Mouse (Mus musculus) heart, embryonic 13.5 days (tissue): ENCODE data around the gene Ccdc182. TPM values are rescaled to one million over a fixed set of nuclear protein-coding genes. Genes with fewer than 3 reads are reported as not detected.

Experiments
- ATAC-seq: fragments of 200-750 bp; cut with Nextera tagmentation; 2 replicates; pipeline ENCODE4 v1.8.0; 2017; ENCODE audit warnings: moderate TSS enrichment; ENCODE audit not compliant: insufficient number of reproducible peaks, low FRiP score, low TSS enrichment; ENCODE audit errors: extremely low read depth
- H3K27ac ChIP-seq: fragments of 300-500 bp; sonication (generic); replicated peaks from 2 replicates; pipeline ENCODE4 v1.5.1; 2015; ENCODE audit warnings: moderate library complexity, mild to moderate bottlenecking, inconsistent platforms
- H3K27me3 ChIP-seq: fragments of 300-500 bp; sonication (generic); replicated peaks from 2 replicates; pipeline ENCODE4 v1.6.1; 2015; ENCODE audit warnings: mild to moderate bottlenecking, inconsistent platforms
- H3K36me3 ChIP-seq: fragments of 300-500 bp; sonication (generic); 2 replicates; pipeline ENCODE4 v1.6.1; 2015; ENCODE audit warnings: mild to moderate bottlenecking, inconsistent platforms
- H3K4me1 ChIP-seq: fragments of 300-500 bp; sonication (generic); 2 replicates; pipeline ENCODE4 v1.6.1; 2015; ENCODE audit warnings: inconsistent platforms
- H3K4me2 ChIP-seq: fragments of 300-500 bp; sonication (generic); 2 replicates; pipeline ENCODE4 v1.6.1; 2015; ENCODE audit warnings: inconsistent platforms, mild to moderate bottlenecking, moderate library complexity
- H3K4me3 ChIP-seq: fragments of 300-500 bp; sonication (generic); 2 replicates; pipeline ENCODE4 v1.5.1; 2015; ENCODE audit warnings: moderate library complexity, mild to moderate bottlenecking, inconsistent platforms
- H3K9ac ChIP-seq: fragments of 300-500 bp; sonication (generic); 2 replicates; pipeline ENCODE4 v1.6.1; 2015; ENCODE audit warnings: inconsistent platforms, mild to moderate bottlenecking, moderate library complexity
- H3K9me3 ChIP-seq: fragments of 300-500 bp; sonication (generic); 2 replicates; pipeline ENCODE4 v1.6.1; 2016; ENCODE audit warnings: inconsistent platforms
- WGBS: fragments of 180-500 bp; shearing (Covaris S2); methylation state at CpG from one replicate; pipeline ENCODE4 v1.1.7; 2015; ENCODE audit warnings: mixed read lengths; 5-methylcytosine and 5-hydroxymethylcytosine counted together
- polyA plus RNA-seq: library from polyadenylated mRNA; unstranded; fragments of >200 nt; fragmentation: Nextera tagmentation; extraction: Ambion mirVana; gene quantifications from 2 replicates; pipeline ENCODE4 v1.2.1, GENCODE M21; 2015

The Ccdc182 gene
- polyA plus RNA-seq: 0.11 TPM in 1 of 2 replicates, not detected in the other

DNA sequence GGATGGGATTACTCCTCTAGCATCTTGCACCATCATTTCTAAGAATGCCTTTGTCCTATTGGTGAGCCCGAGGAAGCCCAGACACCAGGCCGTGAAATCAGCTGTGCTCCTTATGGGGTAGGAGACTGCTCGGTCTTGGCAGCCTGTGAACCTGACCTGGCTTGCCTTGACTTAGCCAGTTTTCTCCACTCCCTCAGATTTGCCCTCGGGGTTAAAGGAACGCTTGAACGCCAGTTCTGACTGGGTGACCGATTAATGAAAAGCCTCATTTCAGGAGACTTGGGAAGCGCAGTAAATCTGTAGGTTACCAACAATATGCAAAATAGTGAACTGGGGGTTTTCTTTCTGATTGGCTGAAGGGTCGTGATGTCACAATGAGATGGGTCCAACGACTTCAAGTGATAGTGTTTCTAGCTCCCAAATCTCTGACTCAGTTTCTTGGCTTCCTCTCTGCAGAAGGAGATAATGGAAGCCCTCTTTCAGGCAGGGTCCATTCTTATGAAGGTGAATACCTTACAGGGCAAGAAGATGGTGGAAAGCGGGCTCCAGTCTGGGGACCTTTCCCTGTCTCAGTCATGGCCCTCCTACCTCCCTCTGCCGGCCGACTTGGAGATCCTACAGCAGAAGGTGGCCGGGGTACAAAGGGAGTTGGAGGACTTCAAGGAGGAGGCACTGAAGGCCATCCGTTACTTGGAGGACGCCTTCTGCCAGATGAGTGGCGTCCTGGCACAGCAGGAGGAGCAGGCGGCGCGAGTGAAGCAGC, at the start of gene Ccdc182:
Ccdc182 (plus strand) TSS at position 428 of the 763 bp plus-strand sequence.
- no peak for ATAC-seq
- H3K4me3 ChIP-seq: peak within 1 kb of the TSS; percentile 29
- H3K27ac ChIP-seq: no peak within 1 kb of the TSS
- peak within 1 kb of the TSS; percentile 58 for H3K4me2 ChIP-seq
- peaks cover 9% of the 10 kb centered on the region for H3K27me3 ChIP-seq
- H3K9ac ChIP-seq: peak within 1 kb of the TSS; percentile 62
- WGBS: 45% methylated on average over 20 of the region's 20 CpGs
- no peaks in the 10 kb centered on the region for H3K9me3 ChIP-seq
- peaks cover 43% of the 10 kb centered on the region for H3K4me1 ChIP-seq
- no peaks in the 10 kb centered on the region for H3K36me3 ChIP-seq

DNA sequence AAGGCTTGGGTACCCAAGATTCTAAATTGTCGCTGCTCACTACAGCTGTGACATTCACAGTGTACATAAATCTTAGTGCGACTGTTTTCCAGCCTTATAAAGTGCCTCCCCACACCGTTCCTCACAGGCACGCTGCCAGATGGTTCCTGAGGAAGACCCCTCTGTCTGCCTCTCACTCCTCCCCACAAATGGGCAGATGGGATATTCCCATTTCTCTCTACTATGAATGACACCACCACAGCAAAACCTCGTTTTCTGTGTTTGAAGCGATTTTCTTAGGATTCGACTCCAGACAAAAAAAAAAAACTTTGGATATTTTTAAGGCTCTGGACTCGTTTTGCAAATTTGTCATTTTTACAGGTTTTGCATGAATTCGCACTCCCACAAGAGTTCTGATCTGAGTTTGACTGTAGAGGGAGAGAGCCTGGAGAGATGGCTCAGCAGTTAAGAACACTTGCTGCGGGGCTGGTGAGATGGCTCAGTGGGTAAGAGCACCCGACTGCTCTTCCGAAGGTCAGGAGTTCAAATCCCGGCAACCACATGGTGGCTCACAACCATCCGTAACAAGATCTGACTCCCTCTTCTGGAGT, 48.2 kb upstream of the Ccdc182 start:
- H3K9me3 ChIP-seq: no peaks in the 10 kb centered on the region
- ATAC-seq: no peak
- H3K4me3 ChIP-seq: no peak overlapping the region
- WGBS: 81% methylated on average over 14 of the region's 14 CpGs
- H3K4me1 ChIP-seq: peaks cover 40% of the 10 kb centered on the region
- no peak overlapping the region for H3K9ac ChIP-seq
- H3K4me2 ChIP-seq: no peak overlapping the region
- no peak overlapping the region for H3K27ac ChIP-seq
- no peaks in the 10 kb centered on the region for H3K36me3 ChIP-seq
- H3K27me3 ChIP-seq: no peaks in the 10 kb centered on the region

DNA sequence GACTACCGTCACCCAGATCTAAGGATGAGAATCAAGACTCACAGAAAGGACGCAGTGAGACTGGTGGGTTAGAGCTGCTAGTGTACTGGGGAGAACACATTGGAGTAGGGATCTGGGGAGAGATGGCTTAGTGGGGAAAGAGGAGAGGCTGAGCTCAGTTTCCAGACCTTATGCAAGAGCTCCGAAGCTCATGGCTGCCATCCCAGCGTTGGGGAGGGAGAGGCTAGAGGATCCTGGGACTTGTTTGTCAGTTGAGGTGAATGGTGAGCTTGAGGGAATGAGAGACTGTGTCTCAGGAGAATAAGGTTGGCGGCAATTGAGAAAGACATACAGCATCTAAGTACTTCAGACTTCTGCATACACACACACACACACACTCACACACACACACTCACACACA, 45.2 kb upstream of the Ccdc182 start:
- peaks cover 61% of the 10 kb centered on the region for H3K4me1 ChIP-seq
- H3K4me3 ChIP-seq: no peak overlapping the region
- H3K27ac ChIP-seq: no peak overlapping the region
- no peaks in the 10 kb centered on the region for H3K27me3 ChIP-seq
- ATAC-seq: no peak
- no peaks in the 10 kb centered on the region for H3K9me3 ChIP-seq
- no peak overlapping the region for H3K4me2 ChIP-seq
- no peaks in the 10 kb centered on the region for H3K36me3 ChIP-seq
- WGBS: 72% methylated on average over 5 of the region's 5 CpGs
- H3K9ac ChIP-seq: no peak overlapping the region

DNA sequence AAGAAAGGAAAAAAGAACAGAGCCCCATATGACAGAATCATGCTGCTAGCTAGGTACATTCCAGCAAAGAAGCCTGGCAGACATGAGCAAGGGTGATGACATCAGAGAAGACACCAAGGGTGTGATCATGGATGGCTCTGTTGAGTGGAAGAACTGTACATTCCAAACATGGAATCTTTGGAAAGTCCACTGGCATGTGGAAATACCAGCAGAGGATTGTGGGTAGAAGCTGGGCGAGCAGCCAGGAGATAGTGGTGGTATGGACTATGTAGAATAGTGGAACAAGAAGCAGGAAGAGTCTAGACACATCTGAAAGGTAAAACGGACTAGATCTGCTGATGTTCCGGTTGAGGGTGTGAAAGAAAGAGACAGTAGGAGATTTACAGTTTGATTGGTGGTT, 43.3 kb upstream of the Ccdc182 start:
- H3K9ac ChIP-seq: no peak overlapping the region
- H3K27ac ChIP-seq: peak overlapping the region; percentile 85
- no peaks in the 10 kb centered on the region for H3K36me3 ChIP-seq
- ATAC-seq: no peak; the same call in 1 of the 2 replicates
- no peak overlapping the region for H3K4me3 ChIP-seq
- peaks cover 53% of the 10 kb centered on the region for H3K4me1 ChIP-seq
- no peaks in the 10 kb centered on the region for H3K27me3 ChIP-seq
- WGBS: 14% methylated on average over 3 of the region's 3 CpGs
- no peak overlapping the region for H3K4me2 ChIP-seq
- no peaks in the 10 kb centered on the region for H3K9me3 ChIP-seq

DNA sequence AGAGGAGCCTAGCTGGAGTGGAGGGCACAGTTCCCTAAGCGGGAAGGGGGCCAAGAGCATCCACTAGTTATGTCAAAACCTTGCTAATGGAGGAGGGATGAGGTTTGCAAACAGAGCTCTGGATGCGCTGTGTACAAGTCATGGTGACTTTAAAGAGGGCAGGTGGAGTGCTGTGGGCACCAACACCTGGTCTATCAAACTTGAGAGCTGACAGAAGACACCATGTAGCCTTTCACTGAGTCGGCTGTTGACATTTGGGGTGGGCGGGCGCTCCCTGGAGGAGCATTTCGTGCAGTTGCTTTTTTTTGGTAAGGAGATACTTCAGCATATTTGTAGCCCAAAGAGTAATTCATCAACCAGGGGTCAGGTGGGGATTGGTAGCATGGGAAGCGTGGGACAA, 42.6 kb upstream of the Ccdc182 start:
- H3K4me3 ChIP-seq: no peak overlapping the region
- H3K27me3 ChIP-seq: no peaks in the 10 kb centered on the region
- no peaks in the 10 kb centered on the region for H3K36me3 ChIP-seq
- H3K9ac ChIP-seq: no peak overlapping the region; the same call in 1 of the 2 replicates
- H3K9me3 ChIP-seq: no peaks in the 10 kb centered on the region
- WGBS: 80% methylated on average over 7 of the region's 7 CpGs
- H3K4me2 ChIP-seq: no peak overlapping the region
- peaks cover 53% of the 10 kb centered on the region for H3K4me1 ChIP-seq
- no peak for ATAC-seq
- H3K27ac ChIP-seq: peak overlapping the region; percentile 85

DNA sequence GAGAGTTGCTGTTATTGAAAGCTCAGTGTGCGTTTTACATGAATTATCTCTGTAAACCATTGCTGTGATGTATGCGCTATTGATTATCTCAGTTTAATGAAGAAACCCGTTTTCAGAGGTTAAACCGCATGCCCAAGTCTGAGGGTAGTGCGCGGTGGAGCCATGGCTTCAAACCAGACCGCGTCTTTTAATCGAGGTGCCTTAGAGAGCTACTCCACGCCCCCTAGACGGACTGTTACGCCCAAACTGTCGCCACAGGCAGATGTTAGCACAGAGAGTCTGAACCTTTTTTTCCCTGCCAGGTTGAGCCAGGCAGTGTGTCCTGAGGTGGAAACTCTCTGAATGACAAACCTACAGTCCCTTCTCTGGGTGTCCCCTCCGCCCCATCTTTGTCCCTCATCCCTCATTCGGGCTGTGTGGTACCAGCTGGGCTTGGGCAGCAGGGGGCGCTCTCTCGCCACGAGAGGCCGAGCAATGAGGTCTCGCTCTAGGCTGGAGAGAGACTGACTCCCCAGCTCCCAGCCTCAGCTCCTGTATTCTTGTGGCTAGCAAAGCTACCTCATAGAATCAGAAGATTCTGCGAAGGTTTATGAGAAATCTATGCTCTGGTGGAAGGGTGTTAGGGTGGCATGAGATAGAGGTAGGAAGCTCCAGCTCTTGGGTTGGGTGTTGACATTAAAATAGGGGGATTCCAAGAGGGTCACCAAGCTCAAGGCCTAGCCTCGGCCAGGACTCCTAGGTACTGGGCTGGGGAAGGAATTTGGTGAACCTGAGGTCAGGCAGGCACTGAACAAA, 41.7 kb upstream of the Ccdc182 start:
- no peaks in the 10 kb centered on the region for H3K27me3 ChIP-seq
- H3K9me3 ChIP-seq: no peaks in the 10 kb centered on the region
- peaks cover 53% of the 10 kb centered on the region for H3K4me1 ChIP-seq
- peak overlapping the region; percentile 64 for H3K4me2 ChIP-seq
- peak overlapping the region; percentile 63 for H3K9ac ChIP-seq
- 13% methylated on average over 22 of the region's 22 CpGs for WGBS
- ATAC-seq: peak; percentile 56; the same call in 1 of the 2 replicates
- peak overlapping the region; percentile 35 for H3K4me3 ChIP-seq
- H3K27ac ChIP-seq: peak overlapping the region; percentile 64
- H3K36me3 ChIP-seq: no peaks in the 10 kb centered on the region

DNA sequence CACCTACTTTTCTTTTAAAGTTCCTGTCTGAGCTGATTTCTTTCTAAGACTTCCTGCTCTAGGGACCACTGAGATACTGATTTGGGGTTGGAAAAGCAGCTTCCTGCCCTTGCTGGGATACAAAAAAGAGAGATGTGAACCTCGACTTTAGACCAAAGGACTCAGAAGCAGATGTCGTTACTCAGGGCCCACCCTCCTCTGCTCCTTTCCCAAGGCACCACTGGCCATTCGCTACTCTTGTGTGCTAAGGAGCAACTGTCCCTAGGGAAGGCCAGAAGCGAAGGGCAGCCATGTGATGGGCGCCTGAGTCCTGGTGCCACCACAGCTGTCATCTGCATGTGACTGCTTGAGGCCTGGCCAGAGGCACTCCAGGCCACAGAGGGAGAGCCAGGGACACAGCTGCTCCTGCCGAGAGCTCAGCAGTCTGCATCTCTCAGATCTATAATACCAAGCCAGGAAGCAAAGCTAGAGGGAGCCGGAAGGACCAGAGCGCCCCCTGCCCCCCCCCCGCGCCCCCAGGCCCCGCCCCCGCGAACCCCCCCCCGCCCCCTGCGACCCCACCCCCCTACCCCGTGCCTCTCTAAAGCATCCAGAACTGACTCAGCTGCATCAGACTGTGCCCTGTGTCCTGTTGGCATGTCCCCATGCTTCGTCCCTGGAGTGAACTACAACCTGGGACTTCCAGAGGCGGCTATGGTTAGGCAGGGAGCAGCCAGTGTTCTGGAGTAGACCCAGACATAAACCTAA, 40.9 kb upstream of the Ccdc182 start:
- Histone ChIP-seq H3K4me2 (no peak overlapping the region), H3K9me3 (no peaks in the 10 kb centered on the region), H3K27me3 (no peaks in the 10 kb centered on the region), H3K4me1 (peaks cover 53% of the 10 kb centered on the region), H3K9ac (peak overlapping the region; percentile 45), H3K36me3 (no peaks in the 10 kb centered on the region), H3K4me3 (no peak overlapping the region), H3K27ac (peak overlapping the region; percentile 64)
- no peak for ATAC-seq
- WGBS: 16% methylated on average over 18 of the region's 18 CpGs

DNA sequence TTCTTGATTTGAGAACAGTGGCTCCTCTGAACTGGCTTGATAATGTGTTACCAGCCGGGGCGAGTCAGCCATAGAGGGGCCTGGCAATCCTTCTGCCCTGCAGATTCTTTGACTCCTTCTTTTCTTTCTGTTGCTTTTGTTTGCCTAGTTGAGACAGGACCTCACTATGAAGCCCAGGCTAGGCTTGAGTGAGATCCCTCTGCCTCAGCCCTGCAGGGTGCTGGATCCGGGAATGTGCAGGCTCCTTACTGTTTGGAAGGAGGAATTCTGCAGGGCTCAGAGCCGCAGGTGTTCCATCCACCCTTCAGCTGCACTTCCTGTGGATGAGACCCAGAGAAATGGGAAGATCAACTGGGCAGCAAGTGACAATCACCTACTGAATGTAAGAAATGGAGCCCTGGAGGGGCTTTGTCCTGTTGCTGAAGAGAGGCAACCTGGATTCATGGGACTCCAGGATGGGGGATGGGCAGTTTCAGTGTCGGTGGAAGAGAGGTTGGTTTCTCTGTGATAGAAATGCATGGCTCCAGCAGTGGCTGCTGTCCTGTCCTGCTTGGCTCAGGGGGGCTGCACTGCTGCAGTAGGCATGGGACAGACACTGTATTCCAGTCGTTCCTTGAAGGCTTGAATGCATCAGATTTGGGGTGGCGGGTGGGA, 40.2 kb upstream of the Ccdc182 start:
- H3K9ac ChIP-seq: peak overlapping the region; percentile 38; the same call in 1 of the 2 replicates
- no peak overlapping the region for H3K4me3 ChIP-seq
- no peaks in the 10 kb centered on the region for H3K9me3 ChIP-seq
- peaks cover 53% of the 10 kb centered on the region for H3K4me1 ChIP-seq
- H3K36me3 ChIP-seq: no peaks in the 10 kb centered on the region
- WGBS: 51% methylated on average over 7 of the region's 7 CpGs
- no peaks in the 10 kb centered on the region for H3K27me3 ChIP-seq
- ATAC-seq: no peak
- H3K4me2 ChIP-seq: no peak overlapping the region
- peak overlapping the region; percentile 64; the same call in 1 of the 2 replicates for H3K27ac ChIP-seq

DNA sequence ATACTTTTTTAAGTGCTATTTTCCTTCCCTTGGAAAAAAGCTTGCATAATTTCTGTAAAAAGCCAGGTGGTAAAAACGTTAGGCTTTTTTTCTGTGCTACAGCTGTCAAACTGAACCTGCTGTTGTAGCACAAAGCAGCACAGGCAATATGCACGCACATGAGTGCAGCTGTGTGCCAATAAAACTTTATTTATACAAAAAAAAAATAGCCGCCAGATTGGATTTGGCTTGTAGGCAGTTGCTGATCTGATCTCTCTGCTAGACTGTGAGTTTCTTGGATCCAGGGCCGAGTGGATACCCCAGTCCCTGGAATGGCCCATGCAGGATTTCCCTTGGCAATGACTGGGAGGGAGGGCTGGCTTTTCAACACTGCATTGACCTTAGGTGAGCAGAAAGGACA, 36.2 kb upstream of the Ccdc182 start:
- Histone ChIP-seq H3K4me2 (no peak overlapping the region), H3K27me3 (no peaks in the 10 kb centered on the region), H3K27ac (no peak overlapping the region), H3K9ac (no peak overlapping the region), H3K9me3 (peaks cover 7% of the 10 kb centered on the region; the same call in 1 of the 2 replicates), H3K4me1 (peaks cover 26% of the 10 kb centered on the region), H3K36me3 (0 out of 2 replicates have a peak, but pooled peaks cover 4% of the 10 kb centered on the region), H3K4me3 (no peak overlapping the region)
- no peak for ATAC-seq
- 74% methylated on average over 4 of the region's 4 CpGs for WGBS

DNA sequence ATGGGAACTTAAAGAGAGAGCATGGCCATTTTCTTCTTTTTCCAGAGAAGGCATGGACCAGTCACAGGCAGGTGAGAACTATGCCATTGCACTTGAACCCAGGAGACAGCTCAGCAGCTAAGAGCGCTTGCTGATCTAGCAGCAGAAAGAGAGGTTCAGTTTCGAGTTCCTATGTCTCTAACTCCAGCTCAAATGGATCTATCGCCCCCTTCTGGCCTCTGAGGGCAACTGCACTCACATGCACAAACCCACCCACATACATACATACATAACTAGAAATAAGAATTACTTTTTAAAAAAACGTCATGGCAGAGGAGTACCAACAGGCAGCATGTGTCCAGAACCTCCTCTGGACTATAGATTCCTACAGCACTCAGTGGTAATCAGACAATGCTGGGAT, 35.6 kb upstream of the Ccdc182 start:
- Histone ChIP-seq H3K9me3 (peaks cover 7% of the 10 kb centered on the region; the same call in 1 of the 2 replicates), H3K4me2 (no peak overlapping the region), H3K27me3 (no peaks in the 10 kb centered on the region), H3K9ac (no peak overlapping the region), H3K4me3 (no peak overlapping the region), H3K4me1 (peaks cover 21% of the 10 kb centered on the region), H3K36me3 (0 out of 2 replicates have a peak, but pooled peaks cover 4% of the 10 kb centered on the region), H3K27ac (no peak overlapping the region)
- ATAC-seq: no peak
- WGBS: 70% methylated on average over 4 of the region's 4 CpGs
